Mouse (Mus musculus) CH12.LX (cell line): ENCODE results near the gene Mutyh. TPM values are rescaled to one million over a fixed set of nuclear protein-coding genes. Genes with fewer than 3 reads are reported as not detected.

ENCODE experiments used
- DNase-seq: peaks from one replicate; pipeline ENCODE4 v3.0.0-alpha.2; 2013; ENCODE audit errors: extremely low read depth
- H3K27ac ChIP-seq: 2 replicates; pipeline ENCODE4 v1.5.1; 2012; ENCODE audit warnings: low read depth, mild to moderate bottlenecking, control low read depth, moderate library complexity; ENCODE audit not compliant: insufficient read depth
- H3K27me3 ChIP-seq: replicated peaks from 2 replicates; pipeline ENCODE3; 2012; ENCODE audit warnings: inconsistent platforms
- H3K36me3 ChIP-seq, 2 experiments: replicated peaks in 1 of 2; 2 replicates each; pipeline versions ENCODE3 to v1.6.1; 2012; ENCODE audit warnings: inconsistent platforms in 1 of 2, low read length in 1 of 2, mild to moderate bottlenecking in 1 of 2, mixed read lengths in 1 of 2, moderate library complexity in 1 of 2; ENCODE audit not compliant: control insufficient read depth in 1 of 2, insufficient read depth in 1 of 2
- H3K4me1 ChIP-seq, 2 experiments: 2 replicates each; pipeline ENCODE4 v1.6.1; 2012; ENCODE audit warnings: inconsistent platforms in 1 of 2, moderate library complexity in 1 of 2; ENCODE audit not compliant: insufficient read depth in 2 of 2, control insufficient read depth in 1 of 2
- H3K4me2 ChIP-seq: 2 replicates; pipeline ENCODE4 v1.6.1; 2012; ENCODE audit warnings: low read depth, mild to moderate bottlenecking, control low read depth; ENCODE audit not compliant: poor library complexity, insufficient read depth, severe bottlenecking
- H3K4me3 ChIP-seq, 3 experiments: fragments of 150-350 bp in 1 of 3; sonication (generic) in 1 of 3; replicated peaks in 1 of 3; 2 replicates each; pipeline versions ENCODE3 to v1.5.1; 2011 to 2012; ENCODE audit warnings: low read depth in 2 of 3, low read length in 2 of 3, mild to moderate bottlenecking in 2 of 3, moderate library complexity in 2 of 3, control low read depth in 1 of 3, improper control_type of control experiment in 1 of 3, inconsistent platforms in 1 of 3, mixed read lengths in 1 of 3; ENCODE audit not compliant: poor library complexity in 1 of 3
- H3K79me2 ChIP-seq: replicated peaks from 2 replicates; pipeline ENCODE4 v1.6.1; 2012; ENCODE audit warnings: mild to moderate bottlenecking, moderate library complexity; ENCODE audit not compliant: control insufficient read depth, poor library complexity, insufficient read depth, severe bottlenecking; ENCODE audit errors: extremely low read depth
- H3K9ac ChIP-seq: 2 replicates; pipeline ENCODE4 v1.6.1; 2012; ENCODE audit warnings: low read depth, mild to moderate bottlenecking, control low read depth, moderate library complexity; ENCODE audit not compliant: insufficient read depth
- H3K9me3 ChIP-seq: replicated peaks from 2 replicates; pipeline ENCODE3; 2012; ENCODE audit warnings: low read length, inconsistent platforms, mixed read lengths
- CHD1 ChIP-seq: IDR thresholded peaks from 2 replicates; pipeline ENCODE4 v1.6.1; 2012; ENCODE audit warnings: low read depth, low read length, improper control_type of control experiment, inconsistent platforms
- CHD2 ChIP-seq: IDR thresholded peaks from 2 replicates; pipeline ENCODE4 v1.6.1; 2011; ENCODE audit warnings: low read length, improper control_type of control experiment
- CTCF ChIP-seq, 2 experiments: IDR thresholded peaks in 1 of 2; conservative IDR thresholded peaks in 1 of 2; 2 replicates each; pipeline ENCODE4 v1.5.1; 2011 to 2012; ENCODE audit warnings: low read depth in 2 of 2, low read length in 2 of 2, improper control_type of control experiment in 1 of 2, inconsistent platforms in 1 of 2, mild to moderate bottlenecking in 1 of 2, moderate library complexity in 1 of 2
- E2F4 ChIP-seq: IDR thresholded peaks from 2 replicates; pipeline ENCODE4 v1.6.1; 2011; ENCODE audit warnings: low read depth, low read length, improper control_type of control experiment; ENCODE audit not compliant: insufficient replicate concordance
- ELF1 ChIP-seq: IDR thresholded peaks from 2 replicates; pipeline ENCODE4 v1.6.1; 2014; ENCODE audit warnings: low read depth, mild to moderate bottlenecking, inconsistent platforms, low read length, improper control_type of control experiment
- EP300 ChIP-seq: IDR thresholded peaks from 2 replicates; pipeline ENCODE4 v1.6.1; 2011; ENCODE audit warnings: low read length, improper control_type of control experiment
- ETS1 ChIP-seq: conservative IDR thresholded peaks from 2 replicates; pipeline ENCODE4 v1.6.1; 2012; ENCODE audit warnings: low read depth, mild to moderate bottlenecking, inconsistent platforms, low read length, improper control_type of control experiment, moderate library complexity
- GABPA ChIP-seq: IDR thresholded peaks from 2 replicates; pipeline ENCODE4 v1.6.1; 2012; ENCODE audit warnings: low read depth, low read length, improper control_type of control experiment, inconsistent platforms; ENCODE audit not compliant: insufficient replicate concordance
- IRF4 ChIP-seq: IDR thresholded peaks from 2 replicates; pipeline ENCODE4 v1.6.1; 2014; ENCODE audit warnings: low read depth, mild to moderate bottlenecking, inconsistent platforms, low read length, improper control_type of control experiment
- JUN ChIP-seq: IDR thresholded peaks from 2 replicates; pipeline ENCODE4 v1.6.1; 2011; ENCODE audit warnings: low read depth, mild to moderate bottlenecking, low read length, improper control_type of control experiment, moderate library complexity; ENCODE audit not compliant: insufficient read depth
- JUND ChIP-seq: conservative IDR thresholded peaks from 2 replicates; pipeline ENCODE4 v1.6.1; 2011; ENCODE audit warnings: low read depth, low read length, improper control_type of control experiment
- MAZ ChIP-seq: IDR thresholded peaks from 2 replicates; pipeline ENCODE4 v1.6.1; 2012; ENCODE audit warnings: low read depth, mild to moderate bottlenecking, inconsistent platforms, low read length, improper control_type of control experiment, moderate library complexity
- MEF2A ChIP-seq: IDR thresholded peaks from 2 replicates; pipeline ENCODE4 v1.6.1; 2014; ENCODE audit warnings: low read depth, mild to moderate bottlenecking, inconsistent platforms, low read length, improper control_type of control experiment, borderline replicate concordance
- MXI1 ChIP-seq: IDR thresholded peaks from 2 replicates; pipeline ENCODE4 v1.6.1; 2011; ENCODE audit warnings: mild to moderate bottlenecking, low read depth, low read length, improper control_type of control experiment
- NELFE ChIP-seq: IDR thresholded peaks from 2 replicates; pipeline ENCODE4 v1.6.1; 2011; ENCODE audit warnings: low read depth, low read length, improper control_type of control experiment
- RAD21 ChIP-seq: IDR thresholded peaks from 2 replicates; pipeline ENCODE4 v1.6.1; 2011; ENCODE audit warnings: low read depth, mild to moderate bottlenecking, low read length, improper control_type of control experiment, moderate library complexity
- SMC3 ChIP-seq: IDR thresholded peaks from 2 replicates; pipeline ENCODE4 v1.6.1; 2011; ENCODE audit warnings: low read depth, low read length, improper control_type of control experiment
- TBP ChIP-seq: conservative IDR thresholded peaks from 2 replicates; pipeline ENCODE4 v1.6.1; 2011; ENCODE audit warnings: low read depth, low read length, improper control_type of control experiment
- USF1 ChIP-seq: IDR thresholded peaks from 2 replicates; pipeline ENCODE4 v1.6.1; 2014; ENCODE audit warnings: low read depth, mild to moderate bottlenecking, inconsistent platforms, low read length, improper control_type of control experiment
- USF2 ChIP-seq: conservative IDR thresholded peaks from 2 replicates; pipeline ENCODE4 v1.6.1; 2011; ENCODE audit warnings: low read depth, low read length, improper control_type of control experiment
- ZC3H11A ChIP-seq: IDR thresholded peaks from 2 replicates; pipeline ENCODE4 v1.6.1; 2012; ENCODE audit warnings: low read depth, mild to moderate bottlenecking, inconsistent platforms, low read length, improper control_type of control experiment
- dilution Hi-C: fragments of 300-500 bp; cut with MboI; formaldehyde crosslinking; loops from 2 replicates; pipeline ENCODE4 v1.14.3; 2020; ENCODE audit warnings: low sequenced_read_pairs; ENCODE audit not compliant: extremely low pct_unique_long_range_greater_than_20kb, extremely low pct_ligation_motif_present
- in situ Hi-C: fragments of 300-500 bp; cut with MboI; formaldehyde crosslinking; loops from 3 replicates; pipeline ENCODE4 v1.14.3; 2019; ENCODE audit warnings: low sequenced_read_pairs, low pct_ligation_motif_present, low pct_unique_long_range_greater_than_20kb, mixed read lengths
- polyA plus RNA-seq: library from polyadenylated mRNA; unstranded; fragments of >175 nt; gene quantifications from 2 replicates; pipeline ENCODE4 v1.2.1, GENCODE M21; 2012; ENCODE audit warnings: low read depth; ENCODE audit not compliant: insufficient read length
- total RNA-seq, 2 experiments: library from RNA; depleted of rRNA; stranded (reverse); fragments of 300-350 nt in 1 of 2; fragments of >200 nt in 1 of 2; gene quantifications; 2 replicates each; pipeline ENCODE4 v1.2.3; 2012 to 2014

The Mutyh gene
- total and polyA plus RNA-seq, 3 experiments: 12.1 to 13.1 (median 12.5) TPM

DNA sequence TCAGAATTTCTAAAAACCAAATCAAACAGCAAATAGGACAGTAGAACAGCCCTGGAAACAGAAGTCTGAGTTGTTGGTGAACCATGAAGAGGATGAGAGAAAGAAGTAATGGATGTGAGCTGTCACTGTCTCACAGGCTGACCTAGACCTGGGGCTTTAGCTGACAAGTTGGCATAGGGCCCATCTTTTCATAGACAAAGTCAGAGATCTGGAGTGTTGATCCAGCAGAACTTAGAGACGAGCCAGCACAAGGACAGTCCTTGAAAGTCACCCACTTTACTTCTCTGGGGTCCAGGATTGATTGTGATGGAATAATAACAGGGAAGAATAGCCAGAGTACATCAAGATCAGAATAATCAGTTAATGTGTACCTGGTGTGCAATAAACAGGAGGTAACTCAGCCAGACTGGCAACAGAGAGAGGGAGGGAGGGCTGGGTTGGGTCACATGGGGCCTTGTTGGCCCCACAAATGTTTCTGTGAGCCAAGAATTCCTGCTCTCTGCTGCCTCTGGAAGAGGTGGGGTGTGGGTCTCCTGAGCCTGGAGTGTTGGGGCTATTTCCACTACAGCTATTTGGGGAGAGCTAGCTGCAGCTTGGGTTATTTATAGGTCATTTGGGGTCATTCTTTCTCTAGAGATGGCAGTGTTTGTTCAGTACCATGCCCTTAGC lies 10.9 kb upstream of the Mutyh start:
- Histone ChIP-seq H3K9ac (no peak overlapping the region), H3K9me3 (no peaks in the 10 kb centered on the region), H3K4me3 (no peak overlapping the region), H3K27ac (no peak overlapping the region), H3K79me2 (no peaks in the 10 kb centered on the region), H3K4me2 (no peak overlapping the region), H3K36me3 (peaks cover 5 to 27% of the 10 kb centered on the region in 2 experiments), H3K4me1 (no peaks in the 10 kb centered on the region), H3K27me3 (no peaks in the 10 kb centered on the region)
- dilution Hi-C loops (no loop called here), in situ Hi-C loops (no loop called here)
- no peak for DNase-seq
- no peak for TF ChIP-seq CTCF (conservative IDR thresholded peaks at IDR 0.05 in 1 of 2, IDR thresholded peaks at IDR 0.05 in 1 of 2; ENCODE audit: low read depth in 2 of 2, low read length in 2 of 2)
- no peak for TF ChIP-seq EP300
- no peak for TF ChIP-seq E2F4
- no peak for TF ChIP-seq MAZ
- TF ChIP-seq MEF2A: no peak
- TF ChIP-seq JUND: no peak
- TF ChIP-seq GABPA: no peak
- no peak for TF ChIP-seq SMC3
- no peak for TF ChIP-seq IRF4
- no peak for TF ChIP-seq ELF1
- no peak for TF ChIP-seq TBP
- no peak for TF ChIP-seq USF2
- no peak for TF ChIP-seq ETS1
- no peak for TF ChIP-seq CHD1
- no peak for TF ChIP-seq JUN
- no peak for TF ChIP-seq MXI1
- no peak for TF ChIP-seq RAD21
- no peak for TF ChIP-seq ZC3H11A
- no peak for TF ChIP-seq NELFE

DNA sequence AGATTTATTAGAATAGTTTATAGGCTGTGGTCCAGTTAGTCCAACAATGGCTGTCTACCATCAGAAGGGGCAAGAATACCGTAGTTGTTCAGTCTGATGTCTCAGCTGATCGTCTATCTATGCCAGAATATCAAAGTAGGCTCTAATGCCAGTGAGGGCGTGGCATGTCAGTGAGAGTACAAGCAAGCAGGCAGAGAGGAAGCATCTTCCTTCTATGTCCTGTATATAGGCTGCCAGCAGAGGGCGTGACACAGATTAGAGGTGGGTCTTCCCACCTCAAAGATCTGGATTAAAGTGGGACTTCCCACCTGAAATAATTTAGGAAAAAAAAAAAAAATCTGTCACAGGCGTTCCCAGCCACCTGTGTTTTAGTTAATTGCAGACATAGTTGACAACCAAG lies 7.6 kb upstream of the Mutyh start:
- no peaks in the 10 kb centered on the region for H3K79me2 ChIP-seq
- no peak overlapping the region for H3K4me3 ChIP-seq
- TF ChIP-seq USF1: no peak
- TF ChIP-seq SMC3: peak; percentile 39
- TF ChIP-seq CHD2: no peak
- TF ChIP-seq CTCF (conservative IDR thresholded peaks at IDR 0.05 in 1 of 2, IDR thresholded peaks at IDR 0.05 in 1 of 2; ENCODE audit: low read depth in 2 of 2, low read length in 2 of 2): peak; percentile 41 to 60
- dilution Hi-C loops: no loop called here
- no peak overlapping the region for H3K9ac ChIP-seq
- H3K36me3 ChIP-seq: peaks cover 28 to 51% of the 10 kb centered on the region in 2 experiments
- no peaks in the 10 kb centered on the region for H3K4me1 ChIP-seq
- H3K27me3 ChIP-seq: no peaks in the 10 kb centered on the region
- H3K9me3 ChIP-seq: no peaks in the 10 kb centered on the region
- H3K4me2 ChIP-seq: no peak overlapping the region
- no peak for DNase-seq
- no peak overlapping the region for H3K27ac ChIP-seq
- in situ Hi-C loops: loop anchor here (25.0 kb wide), 1 partner anchor 638 kb away; the partner anchor contains the start of genes 1700042G07Rik, Gm49337, Lurap1 and Tspan1
